Mouse (Mus musculus) thymus, adult 2 months (tissue): ENCODE data around the gene Gm38392.

ENCODE experiments used
- CTCF ChIP-seq: fragments of 200-500 bp; IDR thresholded peaks from 2 replicates; pipeline ENCODE4 v1.5.1; 2012; ENCODE audit warnings: mild to moderate bottlenecking, control low read depth, low read length, moderate library complexity, borderline replicate concordance; ENCODE audit not compliant: control insufficient read depth, poor library complexity, insufficient read depth; ENCODE audit errors: extremely low read depth
- POLR2A ChIP-seq: fragments of 200-500 bp; IDR thresholded peaks from 2 replicates; pipeline ENCODE4 v1.6.1; 2012; ENCODE audit warnings: mild to moderate bottlenecking, low read length, control low read depth, moderate library complexity; ENCODE audit not compliant: control insufficient read depth, poor library complexity, insufficient read depth; ENCODE audit errors: extremely low read depth

GRCm38 (mm10) chr3:88216534-88217326, 70.3 kb downstream of the Gm38392 start:
- TF ChIP-seq POLR2A, result no peak
- no peak for TF ChIP-seq CTCF
